Mouse (Mus musculus) ES-Bruce4 (cell line): ENCODE data around the gene Tcfl5. TPM values are rescaled to one million over a fixed set of nuclear protein-coding genes. Genes with fewer than 3 reads are reported as not detected.
A peak's percentile ranks its signal among the peaks of the same experiment; 100 is the strongest.

ENCODE experiments used
- H3K27ac ChIP-seq: 2 replicates; pipeline ENCODE4 v1.5.1; 2012; ENCODE audit warnings: low read length, inconsistent platforms; ENCODE audit not compliant: insufficient read depth
- H3K27me3 ChIP-seq: 2 replicates; pipeline ENCODE4 v1.6.1; 2012; ENCODE audit warnings: mild to moderate bottlenecking, low read length, inconsistent platforms; ENCODE audit not compliant: control insufficient read depth, poor library complexity, insufficient read depth, severe bottlenecking
- H3K36me3 ChIP-seq: 2 replicates; pipeline ENCODE4 v1.6.1; 2012; ENCODE audit warnings: inconsistent platforms, mild to moderate bottlenecking, low read length, moderate library complexity; ENCODE audit not compliant: control insufficient read depth, poor library complexity, insufficient read depth, severe bottlenecking
- H3K4me1 ChIP-seq: one replicate; pipeline ENCODE4 v1.8.1; 2011; ENCODE audit warnings: low read length; ENCODE audit not compliant: control insufficient read depth, insufficient read depth
- H3K4me3 ChIP-seq: 2 replicates; pipeline ENCODE4 v1.5.1; 2011; ENCODE audit warnings: low read depth, mild to moderate bottlenecking, low read length
- H3K9ac ChIP-seq: 2 replicates; pipeline ENCODE4 v1.6.1; 2012; ENCODE audit warnings: low read depth, mild to moderate bottlenecking, inconsistent platforms; ENCODE audit not compliant: poor library complexity, severe bottlenecking
- H3K9me3 ChIP-seq: replicated peaks from 2 replicates; pipeline ENCODE4 v1.6.1; 2012; ENCODE audit warnings: mild to moderate bottlenecking, low read length, inconsistent platforms; ENCODE audit not compliant: control insufficient read depth, poor library complexity, insufficient read depth, severe bottlenecking
- CTCF ChIP-seq: IDR thresholded peaks from one replicate; pipeline ENCODE4 v1.8.1; 2011; ENCODE audit warnings: low read depth, low read length
- EP300 ChIP-seq: IDR thresholded peaks from 2 replicates; pipeline ENCODE4 v1.6.1; 2011; ENCODE audit warnings: low read depth, low read length; ENCODE audit not compliant: insufficient read depth
- POLR2A ChIP-seq: IDR thresholded peaks from one replicate; pipeline ENCODE4 v1.8.1; 2011; ENCODE audit warnings: low read length; ENCODE audit not compliant: insufficient read depth
- polyA plus RNA-seq: library from polyadenylated mRNA; stranded (reverse); fragments of >200 nt; gene quantifications from 2 replicates; pipeline ENCODE4 v1.2.4, GENCODE M21; 2011; ENCODE audit warnings: low read depth; ENCODE audit not compliant: missing spikeins, insufficient read depth, insufficient read length

Gene Tcfl5
- polyA plus RNA-seq, 1 experiment, result 37.5 TPM

DNA sequence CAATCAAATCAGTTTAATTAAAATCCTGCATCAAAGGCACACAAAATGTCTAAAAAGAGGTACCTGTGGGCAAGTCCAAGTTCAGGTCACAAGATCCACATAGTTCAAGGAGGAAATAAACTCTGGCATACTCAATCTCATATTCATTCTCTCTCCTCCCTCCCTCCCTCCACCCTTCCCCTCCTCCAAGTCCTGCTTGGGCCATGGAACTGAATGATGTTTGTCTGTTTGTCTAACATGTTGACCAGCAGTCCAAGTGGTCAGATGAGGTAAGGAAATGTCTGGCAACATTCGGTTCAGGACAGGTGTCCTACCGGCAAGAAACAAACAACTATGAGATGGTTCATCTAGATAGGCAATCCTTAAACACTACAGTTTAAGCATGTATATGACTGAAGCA is 34.2 kb upstream of the Tcfl5 start:
- H3K27ac ChIP-seq, result no peak overlapping the region
- peaks cover 1% of the 10 kb centered on the region for H3K4me1 ChIP-seq
- no peaks in the 10 kb centered on the region for H3K27me3 ChIP-seq
- TF ChIP-seq EP300, result no peak
- TF ChIP-seq CTCF, result no peak
- no peak for TF ChIP-seq POLR2A
- H3K4me3 ChIP-seq, result no peak overlapping the region
- H3K9ac ChIP-seq, result no peak overlapping the region
- no peaks in the 10 kb centered on the region for H3K9me3 ChIP-seq
- H3K36me3 ChIP-seq, result peaks cover 28% of the 10 kb centered on the region

DNA sequence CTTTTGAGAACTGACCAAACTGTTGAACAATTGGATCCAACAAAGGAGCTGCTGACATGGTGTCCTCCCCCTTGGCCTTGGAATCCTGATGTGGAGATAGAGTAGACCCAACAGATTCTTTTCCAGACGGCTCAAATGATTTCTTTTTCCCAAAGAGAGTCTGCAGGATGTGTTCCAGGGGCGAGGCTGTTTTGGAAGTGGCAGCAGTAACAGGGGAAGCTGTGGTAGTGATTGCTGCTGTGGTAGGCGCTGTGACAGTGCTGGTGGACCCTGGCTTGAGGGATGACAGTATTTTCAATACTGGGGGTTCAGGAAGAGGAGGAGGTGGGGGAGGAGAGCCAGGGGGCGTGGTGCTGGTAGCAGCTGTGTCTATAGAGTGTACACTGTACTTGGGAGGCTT is 19.5 kb upstream of the Tcfl5 start:
- no peaks in the 10 kb centered on the region for H3K9me3 ChIP-seq
- H3K4me1 ChIP-seq, result no peaks in the 10 kb centered on the region
- no peak overlapping the region for H3K9ac ChIP-seq
- no peak overlapping the region for H3K4me3 ChIP-seq
- no peak for TF ChIP-seq POLR2A
- TF ChIP-seq CTCF, result no peak
- no peak for TF ChIP-seq EP300
- H3K27ac ChIP-seq, result no peak overlapping the region
- H3K27me3 ChIP-seq, result no peaks in the 10 kb centered on the region
- no peaks in the 10 kb centered on the region; the same call in 1 of the 2 replicates for H3K36me3 ChIP-seq

DNA sequence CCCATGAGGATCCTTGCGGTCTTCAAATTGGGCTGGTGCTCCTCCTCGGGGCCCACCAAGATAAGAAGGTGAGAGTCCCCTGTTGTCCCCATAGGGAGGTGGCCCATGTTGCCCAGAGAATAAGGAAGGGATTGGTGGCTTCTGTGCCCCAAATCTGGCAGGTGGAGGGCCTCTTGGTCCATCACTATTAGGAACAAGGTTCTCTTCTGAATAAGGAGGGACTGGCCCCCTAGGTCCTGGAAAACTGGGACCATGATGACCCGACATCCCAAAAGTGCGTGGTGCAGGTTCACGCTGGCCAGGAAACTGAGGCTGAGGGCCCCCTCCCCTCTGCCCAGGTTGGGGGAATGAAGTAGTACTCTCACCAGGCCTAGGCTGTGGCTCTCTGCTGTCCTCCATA is 18.0 kb upstream of the Tcfl5 start:
- Histone ChIP-seq H3K4me3 (no peak overlapping the region), H3K27me3 (no peaks in the 10 kb centered on the region), H3K36me3 (no peaks in the 10 kb centered on the region), H3K9me3 (no peaks in the 10 kb centered on the region), H3K27ac (no peak overlapping the region), H3K9ac (no peak overlapping the region), H3K4me1 (no peaks in the 10 kb centered on the region)
- TF ChIP-seq EP300 (no peak), POLR2A (no peak), CTCF (no peak)

DNA sequence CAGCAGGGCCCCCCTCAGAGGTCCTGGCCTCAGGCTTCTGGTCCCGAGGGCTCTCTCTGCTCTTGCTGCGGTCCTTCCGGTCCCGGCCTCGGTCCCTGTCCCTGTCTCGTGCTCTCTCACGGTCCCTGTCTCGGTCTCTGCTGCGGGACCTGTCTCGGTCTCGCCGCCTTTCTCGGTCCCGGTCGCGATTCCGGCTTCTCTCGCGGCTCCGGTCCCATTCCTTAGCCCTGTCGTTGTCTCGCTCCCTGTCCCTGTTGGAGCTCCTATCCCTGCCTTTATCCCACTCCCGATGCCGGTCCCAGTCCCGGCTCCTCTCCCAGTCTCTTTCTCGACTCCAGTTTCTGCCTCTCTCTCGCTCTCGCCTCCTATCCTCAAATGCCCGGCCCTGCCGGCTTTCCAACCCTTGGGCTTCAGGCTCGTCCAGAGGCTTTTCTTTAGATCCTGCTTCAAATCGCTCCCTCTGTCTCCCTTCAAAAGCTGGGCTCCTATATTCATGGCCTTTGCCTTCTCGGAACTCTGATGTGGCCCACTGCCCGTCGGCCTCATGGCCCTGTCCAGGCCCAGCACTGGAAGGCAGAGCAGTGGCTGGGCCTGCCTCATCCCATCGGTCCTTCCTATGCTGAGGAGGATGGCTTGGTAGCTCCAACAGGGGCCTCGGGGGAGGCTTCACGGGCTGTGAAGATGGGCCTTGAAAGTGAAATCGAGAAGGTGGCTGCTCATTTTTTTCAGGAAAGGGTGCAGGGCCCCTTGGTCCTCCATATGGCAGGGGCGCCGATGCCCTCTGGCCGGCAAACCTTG is 17.0 kb upstream of the Tcfl5 start:
- TF ChIP-seq EP300, result no peak
- TF ChIP-seq POLR2A, result no peak
- TF ChIP-seq CTCF, result no peak
- Histone ChIP-seq H3K4me3 (peak overlapping the region; percentile 32), H3K4me1 (no peaks in the 10 kb centered on the region), H3K27me3 (no peaks in the 10 kb centered on the region), H3K27ac (no peak overlapping the region), H3K9me3 (no peaks in the 10 kb centered on the region), H3K9ac (peak overlapping the region; percentile 22; the same call in 1 of the 2 replicates), H3K36me3 (no peaks in the 10 kb centered on the region)

DNA sequence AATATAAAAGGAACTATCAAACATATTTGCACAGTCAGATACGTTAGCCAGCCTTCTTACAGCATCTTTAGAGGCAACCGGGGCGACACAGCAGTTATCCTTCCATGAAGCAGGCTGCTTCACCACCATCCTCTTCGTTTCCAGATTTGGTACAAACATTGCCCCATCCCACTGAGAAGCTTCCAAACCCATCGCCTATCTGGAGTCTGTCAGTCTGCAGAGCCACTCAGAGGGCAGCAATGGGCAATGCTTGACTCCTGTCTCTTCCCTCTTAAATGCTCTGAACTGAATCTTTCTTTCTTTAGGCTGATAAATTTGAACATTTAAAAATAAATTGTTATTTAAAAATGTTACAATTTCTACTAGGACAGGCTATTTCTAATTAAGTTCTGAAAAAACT is 15.9 kb upstream of the Tcfl5 start:
- TF ChIP-seq CTCF (no peak), POLR2A (no peak), EP300 (no peak)
- Histone ChIP-seq H3K9ac (no peak overlapping the region), H3K27me3 (no peaks in the 10 kb centered on the region), H3K4me1 (no peaks in the 10 kb centered on the region), H3K27ac (no peak overlapping the region), H3K9me3 (no peaks in the 10 kb centered on the region), H3K36me3 (no peaks in the 10 kb centered on the region), H3K4me3 (no peak overlapping the region)

DNA sequence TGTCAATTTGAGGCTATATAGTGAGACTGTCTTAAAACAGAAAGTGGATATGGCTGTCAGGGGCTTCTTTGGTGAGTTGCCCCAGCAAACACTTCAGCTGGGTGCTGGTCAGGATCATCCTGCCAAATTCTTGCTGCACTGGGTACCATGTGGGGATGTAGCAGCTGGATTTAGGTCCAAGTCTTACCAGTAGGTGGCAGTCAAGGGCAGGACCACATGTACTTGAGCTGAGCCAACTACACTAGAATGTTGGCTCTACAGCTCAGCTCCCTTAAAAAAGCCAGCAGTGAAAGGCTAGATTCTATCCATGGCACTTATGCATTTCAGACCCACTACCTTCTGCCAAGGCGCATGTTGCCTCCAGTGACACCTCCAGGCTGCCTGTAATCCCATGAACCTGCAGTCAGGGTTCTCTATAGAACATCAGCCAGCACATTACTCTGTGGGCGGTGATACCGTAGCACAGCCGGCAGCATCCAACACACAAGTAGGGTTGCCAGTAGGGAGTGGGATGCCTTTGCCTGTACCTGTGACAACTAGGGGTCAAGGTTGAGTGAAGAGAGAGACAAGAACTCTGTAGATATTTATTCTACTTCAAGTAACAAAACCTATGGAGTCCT is 15.0 kb upstream of the Tcfl5 start:
- Histone ChIP-seq H3K9me3 (no peaks in the 10 kb centered on the region), H3K9ac (no peak overlapping the region), H3K27me3 (no peaks in the 10 kb centered on the region), H3K4me1 (no peaks in the 10 kb centered on the region), H3K4me3 (no peak overlapping the region), H3K27ac (no peak overlapping the region), H3K36me3 (no peaks in the 10 kb centered on the region)
- peak; percentile 79 for TF ChIP-seq CTCF
- TF ChIP-seq POLR2A, result no peak
- no peak for TF ChIP-seq EP300
